Mouse (Mus musculus) forebrain, embryonic 13.5 days (tissue): ENCODE measurements around the gene Uqcc3. TPM values are rescaled to one million over a fixed set of nuclear protein-coding genes. Genes with fewer than 3 reads are reported as not detected.
A peak's percentile ranks its signal among the peaks of the same experiment; 100 is the strongest.
"Not testable (repeated sequence)": the region's sequence is repeated elsewhere in the genome, so short reads cannot be mapped to it uniquely, and the experiment has no call there.

Experiments
- ATAC-seq: fragments of 200-750 bp; cut with Nextera tagmentation; 2 replicates; pipeline ENCODE4 v1.8.0; 2017
- H3K27ac ChIP-seq: fragments of 300-500 bp; sonication (generic); 2 replicates; pipeline ENCODE4 v1.5.1; 2015; ENCODE audit warnings: inconsistent platforms, mild to moderate bottlenecking, moderate library complexity
- H3K27me3 ChIP-seq: fragments of 300-500 bp; sonication (generic); 2 replicates; pipeline ENCODE4 v1.6.1; 2015; ENCODE audit warnings: mild to moderate bottlenecking, inconsistent platforms
- H3K36me3 ChIP-seq: fragments of 300-500 bp; sonication (generic); 2 replicates; pipeline ENCODE4 v1.6.1; 2015; ENCODE audit warnings: mild to moderate bottlenecking, inconsistent platforms; ENCODE audit not compliant: poor library complexity, severe bottlenecking
- H3K4me1 ChIP-seq: fragments of 300-500 bp; sonication (generic); 2 replicates; pipeline ENCODE4 v1.6.1; 2015; ENCODE audit warnings: inconsistent platforms
- H3K4me2 ChIP-seq: fragments of 300-500 bp; sonication (generic); 2 replicates; pipeline ENCODE4 v1.6.1; 2015; ENCODE audit warnings: inconsistent platforms, mild to moderate bottlenecking, moderate library complexity
- H3K4me3 ChIP-seq: fragments of 300-500 bp; sonication (generic); 2 replicates; pipeline ENCODE4 v1.5.1; 2015; ENCODE audit warnings: mild to moderate bottlenecking, inconsistent platforms
- H3K9ac ChIP-seq: fragments of 300-500 bp; sonication (generic); 2 replicates; pipeline ENCODE4 v1.6.1; 2015; ENCODE audit warnings: mild to moderate bottlenecking, inconsistent platforms
- H3K9me3 ChIP-seq: fragments of 300-500 bp; sonication (generic); replicated peaks from 2 replicates; pipeline ENCODE4 v1.6.1; 2016; ENCODE audit warnings: inconsistent platforms
- WGBS: fragments of 180-500 bp; shearing (Covaris S2); methylation state at CpG from one replicate; pipeline ENCODE4 v1.1.7; 2015; 5-methylcytosine and 5-hydroxymethylcytosine counted together
- polyA plus RNA-seq: library from polyadenylated mRNA; unstranded; fragments of >200 nt; fragmentation: Nextera tagmentation; extraction: Ambion mirVana; gene quantifications from 2 replicates; pipeline ENCODE4 v1.2.1, GENCODE M21; 2015

Uqcc3 gene
- polyA plus RNA-seq, 1 experiment from 2014 or later = 64.6 TPM

DNA sequence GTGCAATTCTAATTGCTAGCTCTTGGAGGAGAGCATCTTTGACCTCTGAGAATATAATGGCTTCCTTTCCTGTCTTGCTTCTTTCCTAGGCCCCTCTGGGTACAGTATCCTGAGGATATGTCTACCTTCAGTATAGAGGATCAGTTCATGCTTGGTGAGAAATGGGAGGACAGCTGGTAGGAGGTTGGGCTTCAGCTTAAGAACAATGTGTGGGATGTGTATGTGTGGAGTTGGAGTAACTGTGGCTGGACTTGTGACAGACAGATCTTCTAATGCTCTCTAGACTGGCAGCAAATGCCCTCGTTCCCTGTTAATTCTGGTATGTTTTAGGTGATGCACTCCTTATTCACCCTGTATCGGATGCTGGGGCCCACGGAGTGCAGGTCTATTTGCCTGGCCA is 33.5 kb upstream of the Uqcc3 start:
- Histone ChIP-seq H3K4me1 (no peaks in the 10 kb centered on the region), H3K4me3 (no peak overlapping the region), H3K27me3 (no peaks in the 10 kb centered on the region), H3K4me2 (no peak overlapping the region), H3K9ac (no peak overlapping the region), H3K27ac (no peak overlapping the region), H3K36me3 (peaks cover 80% of the 10 kb centered on the region), H3K9me3 (no peaks in the 10 kb centered on the region)
- WGBS = 92% methylated on average over 3 of the region's 3 CpGs
- no peak for ATAC-seq

DNA sequence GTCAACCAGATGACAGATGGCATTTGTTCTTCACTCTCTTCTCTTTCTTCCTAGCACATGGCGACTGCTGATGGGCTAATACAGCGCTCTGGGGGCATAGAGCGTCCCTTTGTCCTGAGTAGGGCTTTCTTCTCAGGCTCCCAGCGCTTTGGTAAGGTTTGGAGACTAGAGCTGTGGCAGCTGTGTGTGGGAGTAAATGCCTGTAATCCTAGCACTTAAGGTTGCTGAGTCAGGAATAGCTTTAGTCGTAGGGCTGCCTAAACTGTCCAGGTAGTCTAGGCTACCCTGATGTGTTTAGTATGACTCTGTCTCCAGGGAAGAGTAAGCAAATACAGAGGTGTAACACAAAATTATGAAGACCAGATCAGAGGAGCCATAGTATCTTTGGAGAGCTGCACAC is 31.1 kb upstream of the Uqcc3 start:
- Histone ChIP-seq H3K9ac (no peak overlapping the region), H3K4me1 (no peaks in the 10 kb centered on the region), H3K27ac (no peak overlapping the region), H3K9me3 (no peaks in the 10 kb centered on the region), H3K36me3 (peaks cover 100% of the 10 kb centered on the region), H3K27me3 (no peaks in the 10 kb centered on the region), H3K4me2 (no peak overlapping the region), H3K4me3 (no peak overlapping the region)
- ATAC-seq = no peak
- 95% methylated on average over 5 of the region's 5 CpGs for WGBS

DNA sequence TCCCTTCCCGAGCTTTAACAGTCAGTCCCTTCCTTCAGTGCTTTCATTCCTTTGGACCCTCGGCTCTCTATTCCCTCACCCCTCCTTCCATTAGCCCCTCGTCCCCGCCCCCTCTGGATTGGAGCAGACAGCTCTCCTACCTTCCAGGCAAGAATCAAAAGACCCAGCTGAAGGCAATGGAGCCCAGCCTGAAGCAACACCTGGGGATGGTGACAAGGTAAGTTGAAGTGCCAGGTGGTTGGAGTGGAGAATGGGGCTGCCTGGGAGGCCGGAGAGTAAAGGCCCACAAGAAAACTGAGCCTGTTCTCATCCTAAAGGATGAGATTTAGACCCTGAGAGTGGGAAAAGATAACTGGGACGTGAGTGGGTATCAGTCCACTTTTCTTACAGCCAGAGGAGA is 27.8 kb upstream of the Uqcc3 start:
- WGBS = 87% methylated on average over 6 of the region's 6 CpGs
- H3K27ac ChIP-seq = no peak overlapping the region
- H3K27me3 ChIP-seq = no peaks in the 10 kb centered on the region
- H3K4me3 ChIP-seq = no peak overlapping the region
- H3K36me3 ChIP-seq = peaks cover 97% of the 10 kb centered on the region
- H3K4me1 ChIP-seq = no peaks in the 10 kb centered on the region
- ATAC-seq = no peak
- no peak overlapping the region for H3K4me2 ChIP-seq
- H3K9me3 ChIP-seq = no peaks in the 10 kb centered on the region
- no peak overlapping the region for H3K9ac ChIP-seq

DNA sequence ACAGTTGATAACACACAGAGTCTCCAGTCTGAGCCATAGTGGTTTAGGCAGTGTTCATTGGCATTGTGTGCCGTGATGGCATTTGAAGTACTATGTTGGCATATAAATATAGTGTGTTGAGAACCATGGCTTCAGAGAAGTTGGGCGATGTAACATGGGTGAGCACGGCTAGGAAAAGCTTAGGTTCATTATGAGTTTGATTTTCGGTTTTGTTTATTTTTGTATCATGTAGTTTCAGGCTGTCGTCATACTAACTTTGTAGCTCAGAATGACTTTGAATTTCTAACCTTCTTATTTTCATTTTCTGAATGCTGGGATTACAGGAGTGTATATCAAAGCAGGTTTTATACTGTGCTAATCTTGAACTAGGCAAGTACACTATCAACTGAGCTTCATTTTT is 22.7 kb upstream of the Uqcc3 start:
- Histone ChIP-seq H3K9ac (no peak overlapping the region), H3K9me3 (no peaks in the 10 kb centered on the region), H3K4me2 (no peak overlapping the region), H3K27ac (no peak overlapping the region), H3K4me1 (peaks cover 12% of the 10 kb centered on the region), H3K4me3 (no peak overlapping the region), H3K27me3 (no peaks in the 10 kb centered on the region), H3K36me3 (peaks cover 61% of the 10 kb centered on the region)
- ATAC-seq = no peak
- WGBS = 96% methylated on average over 5 of the region's 5 CpGs

DNA sequence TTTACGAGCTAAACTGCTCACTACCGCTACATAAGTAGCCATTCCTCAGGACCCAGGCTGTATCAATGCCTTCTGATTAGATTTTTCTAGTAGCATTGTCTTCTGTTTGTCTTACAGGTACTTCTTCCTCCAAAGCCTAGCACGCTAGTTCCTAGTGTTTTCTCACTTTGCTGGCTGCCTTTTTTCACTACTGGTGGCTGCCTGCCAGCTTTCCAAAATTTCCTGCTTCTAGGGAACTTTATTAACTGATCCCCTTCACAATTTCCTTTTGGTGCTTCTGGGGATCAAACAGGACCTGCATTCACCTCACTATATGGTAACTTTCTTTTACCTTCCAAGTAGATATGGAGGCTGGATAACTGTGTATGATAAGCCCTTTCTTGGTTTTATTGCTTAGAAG is 18.4 kb upstream of the Uqcc3 start:
- no peak for ATAC-seq
- Histone ChIP-seq H3K27me3 (no peaks in the 10 kb centered on the region), H3K9ac (peak overlapping the region; percentile 96), H3K4me3 (peak overlapping the region; percentile 97), H3K4me2 (peak overlapping the region; percentile 91), H3K27ac (no peak overlapping the region), H3K9me3 (no peaks in the 10 kb centered on the region), H3K36me3 (peaks cover 46% of the 10 kb centered on the region), H3K4me1 (peaks cover 23% of the 10 kb centered on the region)
- 61% methylated on average over 3 of the region's 3 CpGs for WGBS

DNA sequence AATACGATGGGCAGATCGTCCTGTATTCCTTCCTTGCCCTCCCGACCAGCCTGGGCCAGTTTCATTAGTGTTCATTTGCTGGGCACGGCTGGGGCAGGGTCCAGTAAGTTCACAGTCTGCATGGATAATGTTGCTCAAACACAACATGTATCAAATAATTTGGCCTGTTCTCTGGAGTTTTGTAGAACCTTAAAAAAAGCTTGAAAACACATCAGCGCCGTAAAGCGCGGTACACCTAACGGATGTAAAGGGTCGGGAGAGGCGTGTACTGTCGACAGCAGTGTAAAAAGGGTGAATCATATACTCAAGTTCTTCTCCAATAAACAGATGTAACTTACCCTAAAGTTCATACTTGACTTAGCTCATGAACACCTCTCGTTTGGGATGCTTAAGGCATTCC is 17.9 kb upstream of the Uqcc3 start:
- WGBS = 16% methylated on average over 13 of the region's 13 CpGs
- no peak for ATAC-seq
- H3K27me3 ChIP-seq = no peaks in the 10 kb centered on the region

DNA sequence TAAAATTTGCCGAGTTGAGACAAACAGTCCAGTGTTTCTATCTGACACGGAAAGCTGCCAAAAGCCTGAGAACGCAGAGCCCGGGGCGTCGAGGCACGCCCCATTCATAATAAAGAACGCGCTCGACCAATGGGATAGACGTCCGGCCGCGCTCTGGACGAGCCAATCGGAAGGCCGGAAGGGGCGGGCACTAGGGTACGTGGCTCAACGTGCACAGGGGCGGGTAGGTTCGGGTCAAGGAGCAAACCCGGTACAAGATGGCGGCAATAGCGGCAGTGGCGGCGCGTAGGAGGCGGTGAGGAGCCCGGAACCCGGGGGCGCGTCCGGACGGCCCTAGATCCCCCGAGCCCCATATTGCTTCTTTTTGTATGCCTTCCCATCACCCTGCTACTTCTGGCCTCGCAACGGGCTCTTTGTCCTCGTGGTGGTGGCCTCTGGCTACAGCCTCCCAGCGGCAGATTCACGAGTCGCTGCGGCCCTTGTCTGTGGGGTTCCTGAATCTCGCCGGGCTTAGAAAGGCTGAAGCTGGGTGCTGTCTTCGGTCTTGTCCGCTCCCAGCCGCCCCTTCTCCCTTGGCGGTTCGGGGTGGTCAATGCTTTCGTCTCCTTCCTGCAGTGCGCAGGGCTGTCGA is 17.3 kb upstream of the Uqcc3 start, which contains the start of gene Ganab:
Gene Ganab (plus strand): TSS at position 207 of the 631 bp plus-strand sequence.
- Histone ChIP-seq H3K4me1 (peaks cover 32% of the 10 kb centered on the region), H3K4me2 (peak within 1 kb of the TSS; percentile 91), H3K9me3 (no peaks in the 10 kb centered on the region), H3K27me3 (no peaks in the 10 kb centered on the region), H3K27ac (peak within 1 kb of the TSS; percentile 85), H3K36me3 (peaks cover 36% of the 10 kb centered on the region), H3K9ac (peak within 1 kb of the TSS; percentile 96), H3K4me3 (peak within 1 kb of the TSS; percentile 97)
- WGBS = under 1% methylated on average over 53 of the region's 53 CpGs
- peak; percentile 99 for ATAC-seq

More for the DNA sequence above, 17.9 kb upstream of the Uqcc3 start:
- Histone ChIP-seq H3K9ac (peak overlapping the region; percentile 96), H3K4me3 (peak overlapping the region; percentile 97), H3K4me2 (peak overlapping the region; percentile 91), H3K9me3 (no peaks in the 10 kb centered on the region), H3K4me1 (peaks cover 28% of the 10 kb centered on the region), H3K27ac (peak overlapping the region; percentile 77), H3K36me3 (peaks cover 42% of the 10 kb centered on the region)

DNA sequence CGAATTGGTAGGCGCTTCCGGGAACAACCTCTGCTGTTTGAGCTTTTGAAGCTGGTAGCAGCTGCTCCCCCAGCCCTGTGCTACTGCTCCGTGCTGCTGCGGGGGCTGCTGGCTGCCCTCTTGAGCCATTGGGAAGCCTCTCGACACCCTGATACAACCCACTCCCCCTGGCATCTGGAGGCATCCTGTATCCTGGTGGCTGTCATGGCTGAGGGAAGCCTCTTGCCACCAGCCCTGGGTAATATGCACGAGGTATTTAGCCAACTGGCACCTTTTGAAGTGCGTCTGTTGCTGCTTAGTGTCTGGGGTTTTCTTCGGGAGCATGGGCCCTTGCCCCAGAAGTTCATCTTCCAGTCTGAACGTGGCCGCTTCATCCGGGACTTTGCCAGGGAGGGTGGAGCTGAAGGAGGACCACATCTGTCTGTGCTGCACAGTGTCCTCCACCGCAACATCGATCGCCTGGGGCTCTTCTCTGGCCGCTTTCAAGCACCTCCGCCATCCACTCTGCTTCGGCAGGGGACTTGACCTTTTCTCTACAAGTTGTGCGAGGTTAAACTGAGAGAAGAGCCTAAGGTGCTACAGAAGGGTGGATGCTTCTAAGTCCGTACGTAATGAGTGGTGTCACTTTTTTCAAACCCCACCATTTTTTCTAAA is 16.6 kb upstream of the Uqcc3 start:
- H3K27me3 ChIP-seq, H3K9me3 ChIP-seq: not testable (repeated sequence)
- H3K4me2 ChIP-seq = peak overlapping the region; percentile 91
- peak; percentile 60 for ATAC-seq
- peaks cover 31% of the 10 kb centered on the region for H3K36me3 ChIP-seq
- peak overlapping the region; percentile 85 for H3K27ac ChIP-seq
- H3K4me3 ChIP-seq = peak overlapping the region; percentile 97
- WGBS = 25% methylated on average over 21 of the region's 21 CpGs
- H3K4me1 ChIP-seq = peaks cover 32% of the 10 kb centered on the region
- H3K9ac ChIP-seq = peak overlapping the region; percentile 96

DNA sequence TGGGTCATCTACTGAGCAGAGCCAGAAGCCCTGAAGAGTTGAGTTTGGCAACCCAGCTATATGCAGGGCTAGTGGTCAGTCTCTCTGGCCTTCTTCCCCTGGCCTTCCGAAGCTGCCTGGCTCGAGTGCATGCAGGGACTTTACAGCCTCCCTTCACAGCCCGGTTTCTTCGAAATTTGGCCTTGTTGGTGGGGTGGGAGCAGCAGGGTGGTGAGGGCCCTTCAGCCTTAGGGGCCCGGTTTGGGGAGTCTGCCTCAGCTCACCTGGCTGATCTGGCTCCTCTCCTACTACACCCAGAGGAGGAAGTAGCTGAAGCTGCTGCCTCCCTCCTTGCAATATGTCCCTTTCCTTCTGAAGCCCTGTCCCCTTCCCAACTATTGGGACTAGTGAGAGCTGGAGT is 15.5 kb upstream of the Uqcc3 start:
- not testable (repeated sequence) for ATAC-seq, H3K4me2 ChIP-seq, H3K9me3 ChIP-seq, H3K27ac ChIP-seq, H3K9ac ChIP-seq, H3K4me3 ChIP-seq, H3K27me3 ChIP-seq
- 90% methylated on average over 5 of the region's 5 CpGs for WGBS
- peaks cover 29% of the 10 kb centered on the region for H3K36me3 ChIP-seq
- H3K4me1 ChIP-seq = peaks cover 32% of the 10 kb centered on the region

DNA sequence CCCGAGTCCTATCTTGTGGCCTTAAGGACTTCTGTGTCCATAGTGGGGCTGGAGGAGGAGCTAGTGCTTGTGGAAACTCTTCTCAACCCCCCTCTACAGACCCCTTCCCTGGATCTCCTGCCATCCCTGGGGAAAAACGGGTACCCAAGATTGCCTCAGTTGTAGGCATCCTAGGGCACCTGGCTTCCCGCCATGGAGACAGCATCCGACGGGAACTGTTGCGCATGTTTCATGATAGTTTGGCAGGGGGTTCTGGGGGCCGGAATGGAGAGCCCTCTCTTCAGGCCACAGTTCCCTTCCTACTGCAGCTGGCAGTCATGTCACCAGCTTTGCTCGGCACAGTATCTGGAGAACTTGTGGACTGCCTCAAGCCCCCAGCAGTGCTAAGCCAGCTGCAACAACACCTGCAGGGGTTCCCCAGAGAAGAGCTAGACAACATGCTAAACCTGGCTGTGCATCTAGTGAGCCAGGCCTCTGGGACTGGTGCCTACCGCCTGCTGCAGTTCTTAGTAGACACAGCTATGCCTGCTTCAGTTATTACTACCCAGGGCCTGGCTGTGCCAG is 14.8 kb upstream of the Uqcc3 start:
- Histone ChIP-seq H3K9me3 (no peaks in the 10 kb centered on the region), H3K9ac (no peak overlapping the region), H3K4me3 (0 out of 2 replicates have a peak overlapping the region, but pooled peaks have one; percentile 2), H3K4me2 (no peak overlapping the region), H3K27ac (no peak overlapping the region), H3K27me3 (no peaks in the 10 kb centered on the region), H3K4me1 (peaks cover 32% of the 10 kb centered on the region), H3K36me3 (peaks cover 36% of the 10 kb centered on the region)
- no peak for ATAC-seq
- 92% methylated on average over 9 of the region's 9 CpGs for WGBS

DNA sequence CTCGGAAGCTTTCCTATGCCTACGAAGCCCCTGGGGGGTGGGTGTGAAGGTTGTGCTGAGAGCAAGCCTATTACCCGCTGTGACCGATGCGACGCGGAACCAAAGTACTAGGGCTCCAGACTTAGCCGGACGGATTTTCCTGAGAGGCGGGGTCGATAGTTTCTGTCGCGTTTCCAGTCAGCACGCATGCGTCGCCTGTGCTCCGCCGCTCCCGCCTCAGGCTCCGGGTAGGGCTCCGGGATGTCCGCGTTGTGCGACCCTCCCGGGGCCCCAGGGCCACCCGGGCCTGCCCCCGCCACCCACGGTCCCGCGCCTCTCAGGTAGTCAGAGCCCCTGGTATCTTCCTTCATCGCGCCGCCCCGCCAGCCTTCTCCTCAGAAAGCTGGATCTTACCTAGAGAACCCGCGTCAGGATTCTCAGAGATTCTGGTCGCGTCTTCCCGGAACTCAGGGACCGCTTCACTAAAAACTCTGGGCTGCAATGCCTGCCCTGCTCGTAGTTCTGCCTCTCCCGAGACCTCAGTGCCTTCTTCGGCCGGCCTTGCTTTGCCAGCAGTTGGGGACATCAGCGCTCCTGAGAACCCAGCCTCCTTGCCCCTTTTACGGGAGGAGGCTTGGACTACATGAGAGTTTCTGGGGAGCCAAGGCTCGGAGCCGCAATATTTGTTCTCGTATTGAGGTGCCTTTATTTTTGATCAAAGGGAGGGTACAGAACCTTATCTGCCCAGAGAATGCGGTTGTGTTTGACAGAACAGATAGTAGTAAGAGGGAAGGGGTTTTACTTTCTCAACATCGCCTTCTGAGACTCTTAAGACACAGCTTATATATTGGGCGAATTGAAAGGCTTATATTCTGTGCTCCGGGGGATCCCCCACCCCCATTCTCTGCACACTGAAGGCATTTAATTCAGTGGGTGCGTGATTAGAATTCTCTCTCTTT is 12.4 kb upstream of the Uqcc3 start, which contains the start of gene Ints5:
Gene Ints5 (plus strand): TSS at position 177 of the 938 bp plus-strand sequence.
- peak within 1 kb of the TSS; percentile 87 for H3K4me2 ChIP-seq
- ATAC-seq = peak; percentile 72
- peak within 1 kb of the TSS; percentile 93 for H3K4me3 ChIP-seq
- peaks cover 31% of the 10 kb centered on the region for H3K4me1 ChIP-seq
- WGBS = 4% methylated on average over 49 of the region's 54 CpGs
- peak within 1 kb of the TSS; percentile 78 for H3K27ac ChIP-seq
- peaks cover 40% of the 10 kb centered on the region for H3K36me3 ChIP-seq
- no peaks in the 10 kb centered on the region for H3K9me3 ChIP-seq
- peak within 1 kb of the TSS; percentile 96 for H3K9ac ChIP-seq
- no peaks in the 10 kb centered on the region for H3K27me3 ChIP-seq
